Mouse (Mus musculus): ENCODE results near the gene Elane. TPM values are rescaled to one million over a fixed set of nuclear protein-coding genes. Genes with fewer than 3 reads are reported as not detected.
A peak's percentile ranks its signal among the peaks of the same experiment; 100 is the strongest.

Gene Elane
- polyA plus RNA-seq, 1 experiment from 2014 or later = 1.1 TPM

- H3K27ac ChIP-seq (ENCODE audit: low read length) = peak overlapping the region; percentile 99
- H3K9ac ChIP-seq (ENCODE audit: low read length) = peak overlapping the region; percentile 75
- H3K27me3 ChIP-seq (ENCODE audit: control insufficient read depth, insufficient read depth, low read length) = no peaks in the 10 kb centered on the region
- no peaks in the 10 kb centered on the region for H3K9me3 ChIP-seq (replicated peaks; ENCODE audit: control insufficient read depth, low read length)
- ATAC-seq (replicated peaks; ENCODE audit: extremely low read depth, insufficient read depth, low FRiP score) = no peak
- peak overlapping the region; percentile 68 for H3K4me2 ChIP-seq (ENCODE audit: low read depth, low read length)
- WGBS = 64% methylated on average over 3 of the region's 3 CpGs
- H3K4me1 ChIP-seq (ENCODE audit: control insufficient read depth, insufficient read depth, low read length) = peaks cover 37% of the 10 kb centered on the region
- H3K36me3 ChIP-seq (ENCODE audit: control insufficient read depth, insufficient read depth) = peaks cover 4% of the 10 kb centered on the region; the same call in 1 of the 2 replicates
- H3K4me3 ChIP-seq (ENCODE audit: low read length) = no peak overlapping the region
These were observed 34.4 kb upstream of the Elane start for GRCm38 (mm10) chr10:79851653-79852052.

- Histone ChIP-seq H3K9me3 (replicated peaks; ENCODE audit: control insufficient read depth, low read length) (no peaks in the 10 kb centered on the region), H3K36me3 (ENCODE audit: control insufficient read depth, insufficient read depth) (peaks cover 4% of the 10 kb centered on the region; the same call in 1 of the 2 replicates), H3K4me3 (ENCODE audit: low read length) (peak overlapping the region; percentile 52), H3K9ac (ENCODE audit: low read length) (peak overlapping the region; percentile 75), H3K4me2 (ENCODE audit: low read depth, low read length) (peak overlapping the region; percentile 68), H3K27me3 (ENCODE audit: control insufficient read depth, insufficient read depth, low read length) (no peaks in the 10 kb centered on the region), H3K4me1 (ENCODE audit: control insufficient read depth, insufficient read depth, low read length) (peaks cover 43% of the 10 kb centered on the region), H3K27ac (ENCODE audit: low read length) (peak overlapping the region; percentile 99)
- WGBS = 36% methylated on average over 9 of the region's 9 CpGs
- ATAC-seq (replicated peaks; ENCODE audit: extremely low read depth, insufficient read depth, low FRiP score) = no peak
These were observed 33.8 kb upstream of the Elane start for GRCm38 (mm10) chr10:79852107-79852789.

- no peaks in the 10 kb centered on the region for H3K27me3 ChIP-seq (ENCODE audit: control insufficient read depth, insufficient read depth, low read length)
- peaks cover 4% of the 10 kb centered on the region; the same call in 1 of the 2 replicates for H3K36me3 ChIP-seq (ENCODE audit: control insufficient read depth, insufficient read depth)
- no peak for ATAC-seq (replicated peaks; ENCODE audit: extremely low read depth, insufficient read depth, low FRiP score)
- H3K9me3 ChIP-seq (replicated peaks; ENCODE audit: control insufficient read depth, low read length) = no peaks in the 10 kb centered on the region
- WGBS = 28% methylated on average over 8 of the region's 8 CpGs
- peaks cover 49% of the 10 kb centered on the region for H3K4me1 ChIP-seq (ENCODE audit: control insufficient read depth, insufficient read depth, low read length)
- H3K4me3 ChIP-seq (ENCODE audit: low read length) = peak overlapping the region; percentile 52
- H3K27ac ChIP-seq (ENCODE audit: low read length) = peak overlapping the region; percentile 99
- peak overlapping the region; percentile 75 for H3K9ac ChIP-seq (ENCODE audit: low read length)
- peak overlapping the region; percentile 68 for H3K4me2 ChIP-seq (ENCODE audit: low read depth, low read length)
These were observed 33.2 kb upstream of the Elane start for GRCm38 (mm10) chr10:79852827-79853226.

- peak; percentile 59 for ATAC-seq (replicated peaks; ENCODE audit: extremely low read depth, insufficient read depth, low FRiP score)
- peak overlapping the region; percentile 75 for H3K9ac ChIP-seq (ENCODE audit: low read length)
- under 1% methylated on average over 15 of the region's 15 CpGs for WGBS
- no peaks in the 10 kb centered on the region for H3K27me3 ChIP-seq (ENCODE audit: control insufficient read depth, insufficient read depth, low read length)
- peak overlapping the region; percentile 52 for H3K4me3 ChIP-seq (ENCODE audit: low read length)
- H3K27ac ChIP-seq (ENCODE audit: low read length) = peak overlapping the region; percentile 99
- H3K4me2 ChIP-seq (ENCODE audit: low read depth, low read length) = peak overlapping the region; percentile 68
- H3K9me3 ChIP-seq (replicated peaks; ENCODE audit: control insufficient read depth, low read length) = no peaks in the 10 kb centered on the region
- H3K36me3 ChIP-seq (ENCODE audit: control insufficient read depth, insufficient read depth) = peaks cover 4% of the 10 kb centered on the region; the same call in 1 of the 2 replicates
- peaks cover 55% of the 10 kb centered on the region for H3K4me1 ChIP-seq (ENCODE audit: control insufficient read depth, insufficient read depth, low read length)
These were observed 32.7 kb upstream of the Elane start for GRCm38 (mm10) chr10:79853392-79853791.

GRCm38 (mm10) chr10:79853860-79854795 is 31.9 kb upstream of the Elane start, which contains the start of gene Ptbp1:
Ptbp1 (plus strand) TSS chr10:79854427.
- WGBS = under 1% methylated on average over 75 of the region's 75 CpGs
- H3K4me1 ChIP-seq (ENCODE audit: control insufficient read depth, insufficient read depth, low read length) = peaks cover 62% of the 10 kb centered on the region

GRCm38 (mm10) chr10:79854801-79855541 is 31.1 kb upstream of the Elane start:
- Histone ChIP-seq H3K4me2 (ENCODE audit: low read depth, low read length) (peak overlapping the region; percentile 95), H3K4me3 (ENCODE audit: low read length) (peak overlapping the region; percentile 98), H3K27ac (ENCODE audit: low read length) (peak overlapping the region; percentile 100), H3K27me3 (ENCODE audit: control insufficient read depth, insufficient read depth, low read length) (no peaks in the 10 kb centered on the region), H3K9me3 (replicated peaks; ENCODE audit: control insufficient read depth, low read length) (no peaks in the 10 kb centered on the region), H3K4me1 (ENCODE audit: control insufficient read depth, insufficient read depth, low read length) (peaks cover 65% of the 10 kb centered on the region), H3K36me3 (ENCODE audit: control insufficient read depth, insufficient read depth) (peaks cover 14% of the 10 kb centered on the region), H3K9ac (ENCODE audit: low read length) (peak overlapping the region; percentile 100)
- under 1% methylated on average over 83 of the region's 83 CpGs for WGBS
- ATAC-seq (replicated peaks; ENCODE audit: extremely low read depth, insufficient read depth, low FRiP score) = peak; percentile 9

More at GRCm38 (mm10) chr10:79853860-79854795, 31.9 kb upstream of the Elane start, which contains the start of gene Ptbp1:
- H3K9ac ChIP-seq (ENCODE audit: low read length) = peak within 1 kb of the TSS; percentile 100
- H3K27me3 ChIP-seq (ENCODE audit: control insufficient read depth, insufficient read depth, low read length) = no peaks in the 10 kb centered on the region
- no peaks in the 10 kb centered on the region for H3K9me3 ChIP-seq (replicated peaks; ENCODE audit: control insufficient read depth, low read length)
- peak within 1 kb of the TSS; percentile 98 for H3K4me3 ChIP-seq (ENCODE audit: low read length)
- peak within 1 kb of the TSS; percentile 95 for H3K4me2 ChIP-seq (ENCODE audit: low read depth, low read length)
- H3K36me3 ChIP-seq (ENCODE audit: control insufficient read depth, insufficient read depth) = peaks cover 6% of the 10 kb centered on the region
- ATAC-seq (replicated peaks; ENCODE audit: extremely low read depth, insufficient read depth, low FRiP score) = peak; percentile 82
- peak within 1 kb of the TSS; percentile 100 for H3K27ac ChIP-seq (ENCODE audit: low read length)

- H3K4me1 ChIP-seq (ENCODE audit: control insufficient read depth, insufficient read depth, low read length) = peaks cover 62% of the 10 kb centered on the region
These were observed 30.4 kb upstream of the Elane start for GRCm38 (mm10) chr10:79855558-79856184.

GRCm38 (mm10) chr10:79856280-79856679 is 29.8 kb upstream of the Elane start:
- H3K9me3 ChIP-seq (replicated peaks; ENCODE audit: control insufficient read depth, low read length) = no peaks in the 10 kb centered on the region
- peak overlapping the region; percentile 98 for H3K4me3 ChIP-seq (ENCODE audit: low read length)
- ATAC-seq (replicated peaks; ENCODE audit: extremely low read depth, insufficient read depth, low FRiP score) = no peak
- peak overlapping the region; percentile 100 for H3K9ac ChIP-seq (ENCODE audit: low read length)
- peak overlapping the region; percentile 95 for H3K4me2 ChIP-seq (ENCODE audit: low read depth, low read length)
- 17% methylated on average over 6 of the region's 6 CpGs for WGBS
- H3K27ac ChIP-seq (ENCODE audit: low read length) = peak overlapping the region; percentile 100
- H3K27me3 ChIP-seq (ENCODE audit: control insufficient read depth, insufficient read depth, low read length) = no peaks in the 10 kb centered on the region
- H3K4me1 ChIP-seq (ENCODE audit: control insufficient read depth, insufficient read depth, low read length) = peaks cover 60% of the 10 kb centered on the region
- H3K36me3 ChIP-seq (ENCODE audit: control insufficient read depth, insufficient read depth) = peaks cover 27% of the 10 kb centered on the region

More at GRCm38 (mm10) chr10:79855558-79856184, 30.4 kb upstream of the Elane start:
- H3K4me2 ChIP-seq (ENCODE audit: low read depth, low read length) = peak overlapping the region; percentile 95
- H3K27ac ChIP-seq (ENCODE audit: low read length) = peak overlapping the region; percentile 100
- peak overlapping the region; percentile 100 for H3K9ac ChIP-seq (ENCODE audit: low read length)
- ATAC-seq (replicated peaks; ENCODE audit: extremely low read depth, insufficient read depth, low FRiP score) = no peak
- no peaks in the 10 kb centered on the region for H3K9me3 ChIP-seq (replicated peaks; ENCODE audit: control insufficient read depth, low read length)
- 0% methylated on average over 10 of the region's 10 CpGs for whole genome bisulfite sequencing
- peak overlapping the region; percentile 98 for H3K4me3 ChIP-seq (ENCODE audit: low read length)
- no peaks in the 10 kb centered on the region for H3K27me3 ChIP-seq (ENCODE audit: control insufficient read depth, insufficient read depth, low read length)
- H3K36me3 ChIP-seq (ENCODE audit: control insufficient read depth, insufficient read depth) = peaks cover 21% of the 10 kb centered on the region

All from heart, embryonic 16.5 days (tissue).